Mouse (Mus musculus) small intestine, adult 2 months (tissue): ENCODE results near the gene Nectin2.

Source experiments
- CTCF ChIP-seq: fragments of 200-500 bp; IDR thresholded peaks from 2 replicates; pipeline ENCODE4 v1.5.1; 2012; ENCODE audit warnings: low read depth, mild to moderate bottlenecking, control low read depth, inconsistent platforms, low read length, moderate library complexity, mixed read lengths; ENCODE audit not compliant: insufficient replicate concordance, insufficient read length; ENCODE audit errors: extremely low read depth
- POLR2A ChIP-seq: fragments of 200-500 bp; IDR thresholded peaks from 2 replicates; pipeline ENCODE4 v1.6.1; 2012; ENCODE audit warnings: low read depth, mild to moderate bottlenecking, control low read depth, inconsistent platforms, low read length, moderate library complexity

GRCm38 (mm10) chr7:19741329-19742031 lies 8.8 kb downstream of the Nectin2 start:
- no peak for TF ChIP-seq POLR2A
- TF ChIP-seq CTCF, result no peak
